Mouse (Mus musculus) retina, embryonic 14.5 days (tissue): ENCODE data around the gene Peli3.
A peak's percentile ranks its signal among the peaks of the same experiment; 100 is the strongest.

Experiments
- DNase-seq: peaks from one replicate; pipeline ENCODE4 v3.0.0-alpha.2; 2015; ENCODE audit warnings: low spot score

The Peli3 gene

GRCm38 (mm10) chr19:4909376-4909775 lies 33.6 kb downstream of the Peli3 start:
- DNase-seq: no peak

GRCm38 (mm10) chr19:4908107-4908506 lies 34.8 kb downstream of the Peli3 start:
- peak; percentile 64 for DNase-seq

- peak; percentile 90 for DNase-seq
Observed at GRCm38 (mm10) chr19:4905979-4906794, 36.7 kb downstream of the Peli3 start, which contains the start of gene Bbs1. Gene Bbs1, minus strand, starts transcription at chr19:4906628.

GRCm38 (mm10) chr19:4899888-4900287 lies 43.0 kb downstream of the Peli3 start:
- no peak for DNase-seq

- no peak for DNase-seq
Observed at GRCm38 (mm10) chr19:4898972-4899371, 44.0 kb downstream of the Peli3 start.

- no peak for DNase-seq
Observed at GRCm38 (mm10) chr19:4896780-4897520, 46.0 kb downstream of the Peli3 start.

GRCm38 (mm10) chr19:4891798-4892197 lies 51.1 kb downstream of the Peli3 start:
- no peak for DNase-seq

GRCm38 (mm10) chr19:4889791-4890190 lies 53.1 kb downstream of the Peli3 start:
- DNase-seq: no peak

- no peak for DNase-seq
Observed at GRCm38 (mm10) chr19:4883961-4884360, 59.0 kb downstream of the Peli3 start.
